Mouse (Mus musculus): ENCODE data around the gene Celf2.

GRCm38 (mm10) chr2:7193413-7193812 is 315.9 kb downstream of the Celf2 start:
- TF ChIP-seq CTCF (IDR thresholded peaks at IDR 0.05; ENCODE audit: low read depth, low read length), result no peak
- TF ChIP-seq POLR2A (IDR thresholded peaks at IDR 0.05; ENCODE audit: borderline replicate concordance, low read depth, low read length), result no peak

All from bone marrow macrophage, adult 2 months (primary cell).